Mouse (Mus musculus) frontal cortex, adult 2 months (tissue): Measurements from ENCODE around the gene Ddah1. TPM values are rescaled to one million over a fixed set of nuclear protein-coding genes. Genes with fewer than 3 reads are reported as not detected.

Experiments
- DNase-seq, 2 experiments: peaks; one replicate each; pipeline ENCODE4 v3.0.0; 2022; ENCODE audit warnings: low spot score in 1 of 2; ENCODE audit errors: extremely low spot score in 1 of 2
- polyA plus RNA-seq: library from polyadenylated mRNA; depleted of rRNA; stranded (reverse); fragments of >200 nt; gene quantifications from 2 replicates; pipeline ENCODE4 v1.2.3, GENCODE M21; 2012

The Ddah1 gene
- polyA plus RNA-seq, 1 experiment: 90.1 TPM

- DNase-seq: no peak
Measured at GRCm38 (mm10) chr3:145802106-145802505, 43.6 kb downstream of the Ddah1 start.

GRCm38 (mm10) chr3:145805848-145806247 lies 47.4 kb downstream of the Ddah1 start:
- DNase-seq: no peak

- peak in 1 of 2 experiments; percentile 9 for DNase-seq
Measured at GRCm38 (mm10) chr3:145806502-145806901, 48.0 kb downstream of the Ddah1 start.

GRCm38 (mm10) chr3:145816807-145817206 lies 58.3 kb downstream of the Ddah1 start:
- no peak for DNase-seq

GRCm38 (mm10) chr3:145817276-145817675 lies 58.8 kb downstream of the Ddah1 start:
- no peak for DNase-seq

- DNase-seq: no peak
Measured at GRCm38 (mm10) chr3:145820439-145820838, 62.0 kb downstream of the Ddah1 start.

- no peak for DNase-seq
Measured at GRCm38 (mm10) chr3:145820938-145821337, 62.5 kb downstream of the Ddah1 start.

- DNase-seq: no peak
Measured at GRCm38 (mm10) chr3:145822201-145822600, 63.7 kb downstream of the Ddah1 start.

- no peak for DNase-seq
Measured at GRCm38 (mm10) chr3:145823661-145824060, 65.2 kb downstream of the Ddah1 start.

GRCm38 (mm10) chr3:145825416-145826055 lies 67.1 kb downstream of the Ddah1 start:
- peak in 1 of 2 experiments; percentile 8 for DNase-seq

GRCm38 (mm10) chr3:145827191-145828045 lies 68.9 kb downstream of the Ddah1 start:
- DNase-seq: no peak

GRCm38 (mm10) chr3:145828906-145829305 lies 70.4 kb downstream of the Ddah1 start:
- no peak for DNase-seq

- DNase-seq: peak; percentile 59 to 91
Measured at GRCm38 (mm10) chr3:145833948-145834538, 75.6 kb downstream of the Ddah1 start.

- no peak for DNase-seq
Measured at GRCm38 (mm10) chr3:145838281-145838680, 79.8 kb downstream of the Ddah1 start.

GRCm38 (mm10) chr3:145841961-145842710 lies 83.7 kb downstream of the Ddah1 start:
- no peak for DNase-seq

GRCm38 (mm10) chr3:145843836-145844235 lies 85.4 kb downstream of the Ddah1 start:
- DNase-seq: no peak

- DNase-seq: no peak
Measured at GRCm38 (mm10) chr3:145844891-145845290, 86.4 kb downstream of the Ddah1 start.

GRCm38 (mm10) chr3:145846255-145846654 lies 87.8 kb downstream of the Ddah1 start:
- no peak for DNase-seq

GRCm38 (mm10) chr3:145852041-145852440 lies 93.6 kb downstream of the Ddah1 start:
- DNase-seq: no peak

GRCm38 (mm10) chr3:145852800-145853199 lies 94.3 kb downstream of the Ddah1 start:
- DNase-seq: no peak

GRCm38 (mm10) chr3:145853713-145854112 lies 95.2 kb downstream of the Ddah1 start:
- no peak for DNase-seq
